Mouse (Mus musculus) hindbrain, embryonic 11.5 days (tissue): ENCODE data around the gene Dmbx1. TPM values are rescaled to one million over a fixed set of nuclear protein-coding genes. Genes with fewer than 3 reads are reported as not detected.

Experiments
- ATAC-seq: fragments of 200-750 bp; cut with Nextera tagmentation; 2 replicates; pipeline ENCODE4 v1.8.0; 2017; ENCODE audit warnings: mild to moderate bottlenecking, moderate TSS enrichment, moderate library complexity; ENCODE audit not compliant: low FRiP score
- DNase-seq: peaks from one replicate; pipeline ENCODE4 v3.0.0-alpha.2; 2015; ENCODE audit warnings: low spot score
- H3K27ac ChIP-seq: fragments of 300-500 bp; sonication (generic); 2 replicates; pipeline ENCODE4 v1.5.1; 2014; ENCODE audit warnings: mild to moderate bottlenecking, low read depth, low read length
- H3K27me3 ChIP-seq: fragments of 300-500 bp; sonication (generic); 2 replicates; pipeline ENCODE4 v1.6.1; 2014; ENCODE audit warnings: mild to moderate bottlenecking, low read length, moderate library complexity, mixed read lengths; ENCODE audit not compliant: control insufficient read depth, insufficient read depth
- H3K36me3 ChIP-seq: fragments of 300-500 bp; sonication (generic); 2 replicates; pipeline ENCODE4 v1.6.1; 2014; ENCODE audit warnings: mild to moderate bottlenecking, low read length, moderate library complexity, mixed read lengths; ENCODE audit not compliant: control insufficient read depth, insufficient read depth
- H3K4me1 ChIP-seq: fragments of 300-500 bp; sonication (generic); replicated peaks from 2 replicates; pipeline ENCODE4 v1.6.1; 2014; ENCODE audit warnings: low read length, mixed read lengths; ENCODE audit not compliant: control insufficient read depth, insufficient read depth
- H3K4me2 ChIP-seq: fragments of 300-500 bp; sonication (generic); replicated peaks from 2 replicates; pipeline ENCODE4 v1.6.1; 2014; ENCODE audit warnings: mild to moderate bottlenecking, low read depth, low read length
- H3K4me3 ChIP-seq: fragments of 300-500 bp; sonication (generic); 2 replicates; pipeline ENCODE4 v1.5.1; 2014; ENCODE audit warnings: low read depth, low read length
- H3K9ac ChIP-seq: fragments of 300-500 bp; sonication (generic); 2 replicates; pipeline ENCODE4 v1.6.1; 2014; ENCODE audit warnings: low read depth, low read length
- H3K9me3 ChIP-seq: fragments of 300-500 bp; sonication (generic); 2 replicates; pipeline ENCODE4 v1.6.1; 2016; ENCODE audit warnings: low read length; ENCODE audit not compliant: control insufficient read depth
- WGBS: fragments of 180-500 bp; shearing (Covaris S2); extraction: QIAGEN DNeasy Blood & Tissue Kit; methylation state at CpG from one replicate; pipeline ENCODE4 v1.1.7; 2014; 5-methylcytosine and 5-hydroxymethylcytosine counted together
- polyA plus RNA-seq: library from polyadenylated mRNA; unstranded; fragments of >200 nt; fragmentation: Nextera tagmentation; extraction: Ambion mirVana; gene quantifications from 2 replicates; pipeline ENCODE4 v1.2.1, GENCODE M21; 2014

Gene Dmbx1
- polyA plus RNA-seq, 1 experiment from 2014 or later: 2.4 TPM

- no peak within 1 kb of the TSS for H3K27ac ChIP-seq
- WGBS: 1% methylated on average over 31 of the region's 31 CpGs
- ATAC-seq: peak; percentile 26
- H3K9ac ChIP-seq: no peak within 1 kb of the TSS
- H3K4me1 ChIP-seq: no peaks in the 10 kb centered on the region
- H3K36me3 ChIP-seq: no peaks in the 10 kb centered on the region
- H3K4me3 ChIP-seq: peak within 1 kb of the TSS; percentile 15
- no peaks in the 10 kb centered on the region for H3K9me3 ChIP-seq
- peak; percentile 43 for DNase-seq
- H3K27me3 ChIP-seq: peaks cover 10% of the 10 kb centered on the region; the same call in 1 of the 2 replicates
- peak within 1 kb of the TSS; percentile 48 for H3K4me2 ChIP-seq
These were observed 49.2 kb downstream of the Dmbx1 start, which contains the start of gene 6430628N08Rik for GRCm38 (mm10) chr4:115890553-115890952. Gene 6430628N08Rik, plus strand, starts transcription at chr4:115890665.

GRCm38 (mm10) chr4:115890066-115890465 is 49.7 kb downstream of the Dmbx1 start:
- no peaks in the 10 kb centered on the region for H3K9me3 ChIP-seq
- H3K4me1 ChIP-seq: no peaks in the 10 kb centered on the region
- no peak overlapping the region for H3K9ac ChIP-seq
- peak overlapping the region; percentile 15 for H3K4me3 ChIP-seq
- no peaks in the 10 kb centered on the region for H3K36me3 ChIP-seq
- ATAC-seq: peak; percentile 25; the same call in 1 of the 2 replicates
- no peak for DNase-seq
- peaks cover 10% of the 10 kb centered on the region; the same call in 1 of the 2 replicates for H3K27me3 ChIP-seq
- H3K4me2 ChIP-seq: peak overlapping the region; percentile 48
- 13% methylated on average over 6 of the region's 6 CpGs for WGBS
- H3K27ac ChIP-seq: no peak overlapping the region

- no peak for ATAC-seq
These were observed 52.9 kb downstream of the Dmbx1 start for GRCm38 (mm10) chr4:115886875-115887274.

GRCm38 (mm10) chr4:115885846-115886245 is 53.9 kb downstream of the Dmbx1 start:
- no peak for DNase-seq

More at GRCm38 (mm10) chr4:115886875-115887274, 52.9 kb downstream of the Dmbx1 start:
- 62% methylated on average over 1 of the region's 1 CpGs for WGBS
- Histone ChIP-seq H3K9me3 (no peaks in the 10 kb centered on the region), H3K27ac (no peak overlapping the region), H3K9ac (no peak overlapping the region), H3K4me3 (no peak overlapping the region), H3K4me1 (no peaks in the 10 kb centered on the region; the same call in 1 of the 2 replicates), H3K4me2 (no peak overlapping the region), H3K36me3 (no peaks in the 10 kb centered on the region), H3K27me3 (peaks cover 6% of the 10 kb centered on the region; the same call in 1 of the 2 replicates)
- DNase-seq: no peak

GRCm38 (mm10) chr4:115884022-115884421 is 55.7 kb downstream of the Dmbx1 start, which contains the start of gene Kncn:
Gene Kncn, plus strand, starts transcription at chr4:115884400.
- Histone ChIP-seq H3K9me3 (no peaks in the 10 kb centered on the region), H3K27me3 (no peaks in the 10 kb centered on the region), H3K36me3 (no peaks in the 10 kb centered on the region), H3K27ac (no peak within 1 kb of the TSS), H3K4me1 (peaks cover 7% of the 10 kb centered on the region), H3K4me3 (no peak within 1 kb of the TSS), H3K9ac (no peak within 1 kb of the TSS), H3K4me2 (no peak within 1 kb of the TSS)
- no peak for DNase-seq
- no peak for ATAC-seq
- WGBS: 73% methylated on average over 6 of the region's 6 CpGs

More at GRCm38 (mm10) chr4:115885846-115886245, 53.9 kb downstream of the Dmbx1 start:
- Histone ChIP-seq H3K9ac (no peak overlapping the region), H3K36me3 (no peaks in the 10 kb centered on the region), H3K27ac (no peak overlapping the region), H3K4me1 (peaks cover 7% of the 10 kb centered on the region), H3K4me3 (no peak overlapping the region), H3K27me3 (no peaks in the 10 kb centered on the region), H3K4me2 (no peak overlapping the region), H3K9me3 (no peaks in the 10 kb centered on the region)
- ATAC-seq: no peak
- 81% methylated on average over 3 of the region's 3 CpGs for WGBS

- H3K36me3 ChIP-seq: no peaks in the 10 kb centered on the region
- ATAC-seq (no peak), DNase-seq (no peak)
- H3K27me3 ChIP-seq: no peaks in the 10 kb centered on the region
- H3K4me2 ChIP-seq: no peak overlapping the region
- no peak overlapping the region for H3K27ac ChIP-seq
- H3K4me1 ChIP-seq: peaks cover 20% of the 10 kb centered on the region
- no peaks in the 10 kb centered on the region for H3K9me3 ChIP-seq
- H3K4me3 ChIP-seq: no peak overlapping the region
- 62% methylated on average over 4 of the region's 4 CpGs for WGBS
- H3K9ac ChIP-seq: no peak overlapping the region
These were observed 57.5 kb downstream of the Dmbx1 start for GRCm38 (mm10) chr4:115882195-115882594.

GRCm38 (mm10) chr4:115881183-115881582 is 58.5 kb downstream of the Dmbx1 start:
- Histone ChIP-seq H3K36me3 (no peaks in the 10 kb centered on the region), H3K4me3 (no peak overlapping the region), H3K27me3 (no peaks in the 10 kb centered on the region), H3K4me1 (peaks cover 20% of the 10 kb centered on the region), H3K4me2 (no peak overlapping the region), H3K9me3 (no peaks in the 10 kb centered on the region), H3K27ac (no peak overlapping the region), H3K9ac (no peak overlapping the region)
- WGBS: 7% methylated on average over 1 of the region's 1 CpGs
- peak; percentile 86 for DNase-seq
- peak; percentile 60 for ATAC-seq

GRCm38 (mm10) chr4:115878828-115879227 is 60.9 kb downstream of the Dmbx1 start:
- DNase-seq: no peak
- no peak for ATAC-seq
- peak overlapping the region; percentile 64 for H3K27ac ChIP-seq

GRCm38 (mm10) chr4:115878216-115878678 is 61.5 kb downstream of the Dmbx1 start:
- peak overlapping the region; percentile 20 for H3K4me2 ChIP-seq
- WGBS: under 1% methylated on average over 11 of the region's 11 CpGs
- H3K9me3 ChIP-seq: no peaks in the 10 kb centered on the region
- H3K27me3 ChIP-seq: no peaks in the 10 kb centered on the region
- peak; percentile 69 for ATAC-seq
- peak overlapping the region; percentile 32 for H3K9ac ChIP-seq
- peak; percentile 82 for DNase-seq
- H3K27ac ChIP-seq: peak overlapping the region; percentile 64
- H3K36me3 ChIP-seq: no peaks in the 10 kb centered on the region
- H3K4me3 ChIP-seq: no peak overlapping the region
- H3K4me1 ChIP-seq: peaks cover 20% of the 10 kb centered on the region

More at GRCm38 (mm10) chr4:115878828-115879227, 60.9 kb downstream of the Dmbx1 start:
- H3K9me3 ChIP-seq: no peaks in the 10 kb centered on the region
- WGBS: 39% methylated on average over 9 of the region's 9 CpGs
- no peak overlapping the region for H3K4me2 ChIP-seq
- peaks cover 20% of the 10 kb centered on the region for H3K4me1 ChIP-seq
- H3K4me3 ChIP-seq: no peak overlapping the region
- H3K36me3 ChIP-seq: no peaks in the 10 kb centered on the region
- H3K27me3 ChIP-seq: no peaks in the 10 kb centered on the region
- no peak overlapping the region; the same call in 1 of the 2 replicates for H3K9ac ChIP-seq
